Mouse (Mus musculus): ENCODE results near the gene Lrrc28. TPM values are rescaled to one million over a fixed set of nuclear protein-coding genes. Genes with fewer than 3 reads are reported as not detected.
A peak's percentile ranks its signal among the peaks of the same experiment; 100 is the strongest.

Lrrc28 gene
- 10 to 100 TPM; 15.8 to 17.7 TPM for total RNA-seq (2021)
- long read RNA-seq, experiment 1, partial matches to known transcripts: 0 of 9 reads
- long read RNA-seq, experiment 1, other reads (novel, unspliced or antisense): 9 of 9 reads
- long read RNA-seq, experiment 2, transcript Lrrc28-202 (10 exons, 2,923 nt): major isoform, 5 of 25 reads
- long read RNA-seq, experiment 2, partial matches to known transcripts: 2 of 25 reads
- long read RNA-seq, experiment 2, other reads (novel, unspliced or antisense): 17 of 25 reads

GRCm38 (mm10) chr7:67644833-67645680, at the start of gene Lrrc28:
TSS of gene Lrrc28 (minus strand) at chr7:67645268.
- peak; percentile 99 for DNase-seq

DNA sequence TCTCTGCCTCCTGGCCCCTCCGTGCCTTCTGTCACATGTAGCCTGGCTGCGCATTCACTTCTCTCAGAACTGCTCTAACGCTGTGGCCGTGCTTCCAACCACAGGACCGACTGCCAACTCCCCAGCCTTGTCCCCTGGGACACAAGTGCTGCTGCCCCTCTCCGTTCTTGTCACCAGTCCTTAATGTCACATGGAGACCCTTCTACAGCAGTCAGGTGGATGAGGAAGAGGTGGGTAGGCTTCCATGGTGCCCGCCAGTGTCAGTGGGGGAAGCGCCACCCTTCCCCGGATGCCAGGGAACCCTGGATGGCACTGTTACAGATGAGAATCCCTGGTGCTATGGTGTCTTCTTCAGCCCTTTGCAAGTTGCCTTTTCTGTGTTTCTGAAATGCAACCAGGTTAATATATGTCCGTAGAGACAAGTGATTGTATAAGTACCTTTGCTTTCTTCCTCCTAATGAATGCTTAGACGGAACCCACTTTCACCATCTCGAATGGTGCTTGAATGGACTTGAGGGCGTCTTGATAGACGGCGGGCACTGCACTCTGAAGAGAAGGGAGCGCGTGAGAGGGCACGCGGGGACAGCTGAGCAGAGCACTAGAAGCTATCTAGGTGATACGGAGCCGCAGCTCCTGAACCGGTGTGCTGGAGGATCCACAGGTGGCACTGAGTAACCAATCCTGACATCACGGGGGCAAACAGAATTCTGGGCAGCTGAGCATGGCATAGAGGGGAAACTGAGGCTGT, 47.9 kb upstream of the Lrrc28 start:
- no peak for DNase-seq

DNA sequence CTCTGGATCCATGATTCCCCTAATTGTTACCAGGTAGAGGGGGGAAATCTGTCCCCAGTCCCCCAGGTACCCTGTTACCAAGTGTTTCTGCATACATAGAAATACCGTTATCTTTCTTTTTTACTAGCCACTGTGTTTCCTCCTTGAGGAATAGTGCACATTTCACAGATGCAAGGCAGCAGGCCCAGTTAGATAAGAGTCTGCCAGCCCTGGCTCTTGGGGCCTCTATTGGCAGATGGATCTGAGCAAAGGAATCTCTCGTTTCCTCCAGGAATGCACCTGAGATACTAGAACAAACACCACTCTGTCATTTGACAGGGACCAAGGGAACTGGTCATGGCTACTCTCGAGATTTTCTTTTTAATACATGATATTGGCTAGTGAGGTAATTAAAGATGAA, 47.1 kb upstream of the Lrrc28 start:
- DNase-seq: no peak

DNA sequence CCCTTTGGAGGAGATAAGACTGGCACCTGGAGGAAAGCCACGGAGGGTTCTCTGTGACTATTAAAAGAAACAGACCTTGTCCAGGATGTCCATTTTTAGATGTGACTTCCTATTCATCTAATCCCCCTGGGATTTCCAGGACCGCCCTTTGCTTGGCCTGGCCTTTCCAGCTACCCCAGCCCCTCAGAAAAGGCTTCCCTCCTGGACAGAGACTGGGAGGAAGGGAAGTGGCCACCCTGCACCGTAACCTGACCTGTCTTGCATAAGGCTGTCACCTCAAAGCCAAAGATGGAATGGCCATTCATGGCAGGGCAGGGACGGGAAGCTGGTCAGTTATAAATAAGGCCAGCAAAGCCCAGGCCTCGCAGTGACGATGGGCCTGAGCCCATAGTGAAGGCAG, 46.0 kb upstream of the Lrrc28 start:
- no peak for DNase-seq

- DNase-seq: no peak
These were observed 44.7 kb upstream of the Lrrc28 start for GRCm38 (mm10) chr7:67689793-67690192.

DNA sequence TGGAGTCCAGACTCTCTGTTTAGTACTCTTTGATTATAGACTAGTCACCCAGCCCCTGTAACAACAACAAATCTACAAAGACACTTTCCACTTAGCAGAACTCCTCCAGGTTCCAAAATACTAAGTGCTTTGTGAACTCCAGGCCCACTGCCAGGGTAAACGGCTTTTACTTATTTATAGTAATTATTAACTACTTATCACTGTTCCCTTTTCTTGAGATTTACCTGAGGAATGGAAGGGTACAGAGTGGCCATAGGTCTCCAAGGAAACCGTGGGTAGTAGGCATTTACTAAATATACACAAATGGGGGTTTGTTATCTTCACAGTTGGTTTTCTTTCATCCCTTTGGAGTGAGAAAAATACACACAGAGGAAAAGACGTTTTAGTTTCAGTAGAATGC, 43.2 kb upstream of the Lrrc28 start:
- no peak for DNase-seq

DNA sequence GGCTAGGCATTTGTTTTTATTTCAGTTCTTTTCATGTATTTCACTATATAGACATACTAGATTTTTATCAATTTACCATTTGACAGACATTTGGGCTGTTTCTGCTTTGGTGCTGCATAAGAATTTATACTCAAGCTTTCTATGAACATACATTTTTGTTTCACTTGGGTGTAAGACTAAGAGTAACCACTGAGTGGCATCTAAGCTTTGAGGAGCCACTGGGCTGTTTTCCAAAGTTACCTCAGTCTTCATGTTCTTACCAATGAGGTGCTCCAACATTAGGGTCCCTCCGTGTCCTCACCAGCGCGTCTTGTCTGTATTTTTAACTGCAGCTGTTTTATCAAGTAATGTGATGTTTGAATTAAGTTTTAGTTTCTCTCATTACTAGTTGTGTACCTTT, 41.5 kb upstream of the Lrrc28 start:
- no peak for DNase-seq

DNA sequence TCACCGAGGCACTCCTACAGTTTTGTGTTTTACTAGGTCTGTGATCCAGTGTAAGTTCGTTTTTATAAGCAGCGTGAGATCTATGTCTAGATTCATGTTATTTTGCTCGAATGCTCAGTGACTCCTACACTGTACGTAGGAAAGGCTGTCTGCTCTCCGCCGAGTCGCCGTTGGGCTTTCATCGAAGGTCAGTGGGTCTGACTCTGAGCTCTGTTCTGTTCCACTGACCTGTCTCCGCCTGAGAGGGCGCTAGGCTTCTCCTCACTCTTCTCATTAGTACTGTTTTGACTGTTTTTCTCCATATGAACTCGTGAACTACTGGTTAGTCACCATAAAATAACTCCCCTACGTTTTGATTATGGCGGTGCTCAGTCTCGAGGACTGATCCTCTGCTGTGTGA, 37.9 kb upstream of the Lrrc28 start:
- DNase-seq: no peak

GRCm38 (mm10) chr7:67681078-67681477, 36.0 kb upstream of the Lrrc28 start:
- DNase-seq: no peak

DNA sequence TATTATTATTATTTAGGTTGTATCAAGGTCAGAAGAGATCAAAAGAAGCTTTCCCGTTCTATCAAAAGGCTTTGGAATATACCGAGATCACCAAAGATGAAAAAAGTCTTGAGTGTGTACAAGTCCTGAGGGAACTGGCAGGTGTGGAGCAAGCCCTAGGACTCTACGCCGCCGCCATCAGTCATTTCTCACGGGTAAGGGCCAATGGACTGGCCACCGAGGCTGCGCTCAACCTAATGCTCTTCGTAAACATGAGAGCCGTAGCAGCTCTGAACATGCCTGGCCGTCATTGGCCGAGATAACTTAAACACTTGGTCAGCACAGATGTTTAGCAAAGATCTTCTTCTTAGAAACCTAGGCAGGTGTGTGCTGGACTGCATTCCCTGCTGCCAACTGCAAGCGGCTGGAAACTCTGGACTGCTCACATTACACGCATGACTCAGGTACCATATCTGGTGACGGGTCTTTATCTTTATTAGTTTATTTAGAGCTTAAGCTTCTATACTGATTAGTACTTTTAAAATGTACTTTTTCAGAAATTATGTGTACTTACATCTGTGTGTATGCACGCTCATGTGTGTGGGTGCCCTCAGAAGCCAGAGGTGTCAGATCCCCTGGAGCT, 33.9 kb upstream of the Lrrc28 start:
- DNase-seq: no peak

DNA sequence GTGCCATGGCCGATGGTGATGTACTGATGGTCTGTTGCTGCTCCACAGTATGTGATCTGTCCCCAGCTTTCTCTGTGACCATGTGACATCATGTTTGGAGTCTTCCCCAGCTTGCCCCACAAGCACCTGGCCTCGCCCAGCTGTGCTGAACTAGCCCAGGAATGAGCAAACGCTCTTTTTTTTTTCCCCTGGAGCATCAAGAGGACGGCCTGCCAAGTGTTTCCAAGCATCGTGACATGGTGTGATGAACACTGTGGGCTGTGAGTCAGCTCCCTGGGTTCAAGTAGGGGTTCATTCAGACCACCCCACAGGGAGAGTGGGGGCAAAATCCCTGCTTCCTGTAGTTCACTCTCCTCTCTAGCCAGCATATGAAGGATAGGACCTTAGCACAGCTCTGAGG, 28.6 kb upstream of the Lrrc28 start:
- no peak for DNase-seq

DNA sequence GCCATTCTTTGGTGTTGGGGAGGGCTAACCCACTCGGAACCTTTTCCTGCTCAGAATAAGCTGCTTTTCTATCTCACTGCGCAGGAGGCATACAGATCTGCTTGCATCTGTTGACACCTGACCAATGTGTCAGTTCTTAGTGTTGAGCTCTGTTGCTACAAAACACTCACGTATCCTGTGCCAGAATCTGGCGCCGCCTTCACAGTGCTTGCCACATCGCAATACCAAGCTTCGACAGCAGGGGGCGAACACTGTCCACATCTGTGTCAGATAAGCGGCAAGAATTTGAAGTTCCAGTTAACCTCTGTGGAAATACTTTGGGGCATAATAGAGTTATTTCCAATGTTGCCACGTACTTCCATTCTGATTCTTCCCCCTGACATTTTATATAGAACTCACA, 27.6 kb upstream of the Lrrc28 start:
- DNase-seq: peak; percentile 99

- no peak for DNase-seq
These were observed 25.9 kb upstream of the Lrrc28 start for GRCm38 (mm10) chr7:67670965-67671364.

DNA sequence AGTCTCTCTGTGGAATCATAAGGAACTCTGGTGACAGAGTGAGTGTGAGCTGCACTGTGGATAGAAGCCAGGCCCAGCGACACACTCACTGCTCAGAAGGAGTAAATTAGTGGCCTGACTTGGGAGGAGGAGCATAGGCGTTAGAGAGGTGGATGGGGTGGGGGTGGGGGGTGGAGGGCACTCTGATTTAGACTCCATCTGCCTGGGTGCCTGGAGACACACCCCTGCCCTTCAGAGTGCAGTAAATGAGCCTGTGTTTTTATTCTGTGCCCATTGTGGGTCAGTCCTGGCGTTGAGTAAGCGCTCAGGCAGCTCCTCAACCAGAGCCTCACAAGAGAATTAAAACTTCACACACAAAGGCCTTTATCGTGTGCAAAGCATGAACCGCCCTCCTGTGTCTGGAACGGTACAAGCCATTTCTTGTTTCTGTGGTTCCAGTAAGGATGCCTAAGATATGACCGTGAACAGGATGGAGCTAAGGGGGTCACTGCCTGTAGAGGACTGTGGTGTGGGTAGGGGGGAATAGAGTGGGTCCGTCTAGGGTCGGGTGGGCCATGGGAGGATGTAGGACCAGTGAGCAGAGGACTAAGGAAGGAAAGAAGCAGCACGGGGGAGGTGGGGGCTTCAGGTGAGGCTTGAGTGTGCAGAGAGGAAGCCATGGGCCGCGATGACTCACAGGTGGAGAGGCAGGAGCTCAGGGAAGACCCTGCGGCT, 19.1 kb upstream of the Lrrc28 start:
- DNase-seq: no peak

DNA sequence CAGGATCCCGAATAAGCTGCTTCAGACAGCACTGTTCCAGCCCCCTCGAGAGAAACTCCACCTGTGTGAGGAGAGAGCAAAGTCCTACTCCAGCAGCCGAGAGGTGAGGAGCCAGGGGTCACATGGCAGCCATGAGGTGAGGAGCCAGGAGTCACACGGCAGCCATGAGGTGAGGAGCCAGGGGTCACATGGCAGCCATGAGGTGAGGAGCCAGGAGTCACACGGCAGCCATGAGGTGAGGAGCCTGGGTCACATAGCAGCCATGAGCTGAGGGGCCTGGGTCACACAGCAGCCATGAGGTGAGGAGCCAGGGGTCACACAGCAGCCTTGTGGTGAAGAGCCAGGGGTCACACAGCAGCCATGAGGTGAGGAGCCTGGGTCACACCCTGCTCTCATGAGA, 17.4 kb upstream of the Lrrc28 start:
- no peak for DNase-seq

GRCm38 (mm10) chr7:67658110-67658509, 13.0 kb upstream of the Lrrc28 start:
- no peak for DNase-seq

DNA sequence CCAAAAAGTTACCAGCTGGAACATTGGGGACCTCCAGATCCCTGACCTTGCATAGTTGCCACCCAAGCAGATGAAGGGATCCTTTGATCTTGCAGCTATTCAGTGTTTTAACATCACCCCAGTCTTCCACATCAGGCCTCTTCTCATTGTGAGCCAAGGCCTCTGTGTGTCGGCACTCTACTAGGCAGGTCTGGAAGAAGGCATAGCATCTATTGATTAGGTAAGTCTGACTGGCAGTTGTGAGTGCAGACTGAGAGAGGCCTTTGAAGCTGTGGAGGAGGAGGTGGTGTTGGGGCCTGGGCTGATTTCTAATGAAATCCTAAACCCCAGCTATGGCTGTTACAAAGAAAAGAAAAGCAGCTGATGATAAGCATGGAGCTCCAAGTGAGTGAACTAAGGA, 10.1 kb upstream of the Lrrc28 start:
- DNase-seq: no peak

GRCm38 (mm10) chr7:67654668-67655067, 9.6 kb upstream of the Lrrc28 start:
- no peak for DNase-seq

DNA sequence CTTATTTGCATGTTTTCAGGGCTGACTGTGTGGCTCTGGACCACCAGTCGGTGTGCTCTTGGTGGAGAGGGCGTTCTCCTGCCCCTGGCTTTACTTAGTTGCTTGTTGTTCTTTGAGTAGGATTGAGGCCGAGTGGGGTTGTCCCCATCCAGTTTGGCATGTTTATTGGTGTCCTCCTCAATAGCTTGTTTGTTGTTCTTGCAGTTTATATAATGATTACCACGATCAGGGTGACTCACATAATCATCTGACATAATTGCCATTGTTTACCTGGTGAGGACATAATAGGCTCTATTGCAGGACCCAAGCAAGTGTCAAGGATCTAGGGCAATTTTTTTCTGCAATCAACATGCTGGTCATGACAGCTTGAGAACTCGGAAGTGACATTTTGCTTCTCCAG, 7.1 kb upstream of the Lrrc28 start:
- DNase-seq: no peak

GRCm38 (mm10) chr7:67648376-67648775, 3.3 kb upstream of the Lrrc28 start:
- DNase-seq: no peak

GRCm38 (mm10) chr7:67647277-67647676, 2.2 kb upstream of the Lrrc28 start, which contains the start of gene Ttc23:
TSS of gene Ttc23 (plus strand) at chr7:67647410.
- no peak for DNase-seq

DNA sequence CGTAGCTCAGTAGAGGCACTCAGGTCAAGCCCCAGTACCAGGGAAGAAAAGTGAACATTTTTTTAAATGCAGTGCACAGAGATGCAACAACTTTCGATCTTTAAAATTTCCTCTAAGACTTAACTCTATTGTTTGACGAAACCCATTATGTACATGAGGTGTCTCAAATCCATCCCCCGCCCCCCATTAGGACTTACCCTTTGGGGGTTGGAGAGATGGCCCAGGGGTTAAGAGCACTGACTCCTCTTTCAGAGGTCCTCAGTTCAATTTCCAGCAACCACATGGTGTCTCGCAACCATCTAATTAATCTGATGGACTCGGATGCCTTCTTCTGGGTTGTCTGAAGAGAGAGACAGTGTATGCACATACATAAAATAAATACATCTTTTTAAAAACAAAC, 1.1 kb upstream of the Lrrc28 start:
- no peak for DNase-seq
